In the genomic region with DNA sequence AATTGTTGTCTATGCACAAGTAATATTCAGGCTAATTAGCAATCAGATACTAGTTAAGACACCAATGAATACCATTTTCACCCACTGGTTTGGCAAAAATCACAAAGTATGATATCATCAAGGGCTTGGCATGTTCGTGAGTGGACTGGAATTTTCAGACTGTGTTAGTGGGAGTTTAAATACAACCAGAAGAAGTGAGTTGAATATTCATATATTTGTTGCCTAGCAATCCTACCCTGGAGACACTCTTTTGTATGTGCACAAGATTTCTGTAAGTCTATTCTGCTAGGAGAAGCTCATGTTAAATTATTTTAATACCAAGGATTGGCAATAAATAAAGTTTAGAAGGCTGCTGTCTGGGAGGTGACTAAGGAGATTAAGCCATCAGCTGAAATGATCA, we compare ENCODE assay signal across 21 mouse cellular contexts.
DNase-seq lines count a peak whose midpoint lies in the region; ATAC-seq and TF ChIP-seq lines count a peak whose summit lies in the region.
"Had no signal": no experiment of that assay in that cellular context is flagged by ENCODE, and none has a peak within 500 bp of the region (broad histone marks: within the 10 kb centered on the region; RNA-seq: fewer than 3 reads in every experiment).

No protein-coding gene starts in this region.

- H3K79me2 ChIP-seq in heart, adult 2 months (replicated peaks; ENCODE audit: control insufficient read depth, insufficient read depth, low read length), result no peaks in the 10 kb centered on the region

- TF ChIP-seq CTCF in forebrain, postnatal 0 days (IDR thresholded peaks at IDR 0.05; ENCODE audit: low read depth), result no peak
- no peak for TF ChIP-seq CTCF in hindbrain, postnatal 0 days (IDR thresholded peaks at IDR 0.05; ENCODE audit: low read depth)
- TF ChIP-seq CTCF in embryonic fibroblast, embryonic 13.5 days (IDR thresholded peaks at IDR 0.05; ENCODE audit: borderline replicate concordance, insufficient read depth, low read length), result no peak
- TF ChIP-seq CTCF in heart, adult 2 months (IDR thresholded peaks at IDR 0.05), result no peak

- no peak overlapping the region for H3K9ac ChIP-seq in forebrain, postnatal 0 days
- H3K9ac ChIP-seq in forebrain, embryonic 16.5 days (replicated peaks; ENCODE audit: low read depth, low read length), result no peak overlapping the region
- no peak overlapping the region for H3K9ac ChIP-seq in hindbrain, postnatal 0 days (replicated peaks; ENCODE audit: low read length)
- H3K9ac ChIP-seq in hindbrain, embryonic 13.5 days, result no peak overlapping the region
- no peak overlapping the region for H3K9ac ChIP-seq in heart, adult 2 months (ENCODE audit: low read depth, low read length)
- H3K9ac ChIP-seq: embryonic facial prominence, embryonic 15.5 days; forebrain, embryonic 15.5 days; heart, embryonic 15.5 days had no signal

- no peaks in the 10 kb centered on the region for H3K9me3 ChIP-seq in forebrain, postnatal 0 days (ENCODE audit: low read length)
- no peaks in the 10 kb centered on the region for H3K9me3 ChIP-seq in forebrain, embryonic 16.5 days (ENCODE audit: control insufficient read depth, low read length)
- H3K9me3 ChIP-seq in hindbrain, postnatal 0 days (ENCODE audit: low read length), result no peaks in the 10 kb centered on the region
- H3K9me3 ChIP-seq in hindbrain, embryonic 13.5 days, result no peaks in the 10 kb centered on the region
- H3K9me3 ChIP-seq: embryonic facial prominence, embryonic 15.5 days; forebrain, embryonic 15.5 days; heart, embryonic 15.5 days had no signal

- intact Hi-C loops in heart, adult 2 months (cut with DNase I), result no loop called here

- H3K27ac ChIP-seq in forebrain, postnatal 0 days (ENCODE audit: low read depth, low read length), result no peak overlapping the region
- H3K27ac ChIP-seq in forebrain, embryonic 16.5 days (ENCODE audit: low read length), result no peak overlapping the region
- H3K27ac ChIP-seq in hindbrain, postnatal 0 days, result 0 out of 2 replicates have a peak overlapping the region, but pooled peaks have one; percentile 20
- no peak overlapping the region for H3K27ac ChIP-seq in hindbrain, embryonic 13.5 days
- H3K27ac ChIP-seq in embryonic fibroblast, embryonic 13.5 days (ENCODE audit: insufficient read depth, low read length), result peak overlapping the region; percentile 79
- H3K27ac ChIP-seq in heart, adult 2 months, result no peak overlapping the region
- H3K27ac ChIP-seq: embryonic facial prominence, embryonic 15.5 days; forebrain, embryonic 15.5 days; heart, embryonic 15.5 days had no signal

- no peak for TF ChIP-seq EP300 in heart, adult 2 months (IDR thresholded peaks at IDR 0.05; ENCODE audit: insufficient read depth, low read depth, low read length)

- H3K27me3 ChIP-seq in forebrain, postnatal 0 days (ENCODE audit: insufficient read depth, low read length), result no peaks in the 10 kb centered on the region
- no peaks in the 10 kb centered on the region for H3K27me3 ChIP-seq in forebrain, embryonic 16.5 days (replicated peaks; ENCODE audit: control insufficient read depth, insufficient read depth, low read length)
- H3K27me3 ChIP-seq in hindbrain, postnatal 0 days (ENCODE audit: insufficient read depth, low read length), result 0 out of 2 replicates have a peak, but pooled peaks cover 6% of the 10 kb centered on the region
- H3K27me3 ChIP-seq in hindbrain, embryonic 13.5 days, result peaks cover 47% of the 10 kb centered on the region
- H3K27me3 ChIP-seq in heart, adult 2 months (ENCODE audit: control insufficient read depth, insufficient read depth, low read length), result no peaks in the 10 kb centered on the region
- H3K27me3 ChIP-seq: embryonic facial prominence, embryonic 15.5 days; forebrain, embryonic 15.5 days; heart, embryonic 15.5 days had no signal

- peak; percentile 58 for ATAC-seq in forebrain, postnatal 0 days
- no peak for ATAC-seq in forebrain, embryonic 16.5 days
- ATAC-seq in hindbrain, postnatal 0 days, result no peak
- no peak for ATAC-seq in hindbrain, embryonic 13.5 days (ENCODE audit: low FRiP score)
- ATAC-seq: intestine, embryonic 16.5 days had no signal

- no peaks in the 10 kb centered on the region for H3K36me3 ChIP-seq in forebrain, postnatal 0 days (ENCODE audit: insufficient read depth)
- H3K36me3 ChIP-seq in forebrain, embryonic 16.5 days (ENCODE audit: control insufficient read depth, insufficient read depth), result no peaks in the 10 kb centered on the region
- no peaks in the 10 kb centered on the region for H3K36me3 ChIP-seq in hindbrain, postnatal 0 days (ENCODE audit: insufficient read depth, low read length)
- H3K36me3 ChIP-seq in hindbrain, embryonic 13.5 days, result no peaks in the 10 kb centered on the region
- no peaks in the 10 kb centered on the region for H3K36me3 ChIP-seq in heart, adult 2 months (ENCODE audit: control insufficient read depth, insufficient read depth, low read length)
- H3K36me3 ChIP-seq: embryonic facial prominence, embryonic 15.5 days; forebrain, embryonic 15.5 days; heart, embryonic 15.5 days had no signal

- no peaks in the 10 kb centered on the region for H3K4me1 ChIP-seq in forebrain, postnatal 0 days (ENCODE audit: insufficient read depth)
- H3K4me1 ChIP-seq in forebrain, embryonic 16.5 days (replicated peaks; ENCODE audit: control insufficient read depth, insufficient read depth, low read length), result peaks cover 5% of the 10 kb centered on the region; the same call in 1 of the 2 replicates
- peaks cover 11% of the 10 kb centered on the region for H3K4me1 ChIP-seq in hindbrain, postnatal 0 days (ENCODE audit: insufficient read depth, low read length)
- peaks cover 6% of the 10 kb centered on the region; the same call in 1 of the 2 replicates for H3K4me1 ChIP-seq in hindbrain, embryonic 13.5 days (replicated peaks)
- H3K4me1 ChIP-seq in embryonic fibroblast, embryonic 13.5 days (ENCODE audit: control insufficient read depth, insufficient read depth, low read length), result peaks cover 12% of the 10 kb centered on the region; the same call in 1 of the 2 replicates
- peaks cover 5% of the 10 kb centered on the region for H3K4me1 ChIP-seq in heart, adult 2 months (ENCODE audit: control insufficient read depth, insufficient read depth, low read length)
- H3K4me1 ChIP-seq: forebrain, embryonic 15.5 days had no signal

- no peak for TF ChIP-seq POLR2A in embryonic fibroblast, embryonic 13.5 days (IDR thresholded peaks at IDR 0.05; ENCODE audit: low read depth, low read length)
- no peak for TF ChIP-seq POLR2A in heart, adult 2 months (IDR thresholded peaks at IDR 0.05; ENCODE audit: insufficient read depth, low read depth, low read length)

- no peak overlapping the region for H3K4me3 ChIP-seq in forebrain, postnatal 0 days (ENCODE audit: low read depth, low read length)
- no peak overlapping the region for H3K4me3 ChIP-seq in forebrain, embryonic 16.5 days (replicated peaks; ENCODE audit: low read length)
- H3K4me3 ChIP-seq in hindbrain, postnatal 0 days (ENCODE audit: low read length), result no peak overlapping the region
- no peak overlapping the region for H3K4me3 ChIP-seq in hindbrain, embryonic 13.5 days
- H3K4me3 ChIP-seq in embryonic fibroblast, embryonic 13.5 days (ENCODE audit: insufficient read depth, low read length), result no peak overlapping the region
- H3K4me3 ChIP-seq in heart, adult 2 months, result no peak overlapping the region
- H3K4me3 ChIP-seq: embryonic facial prominence, embryonic 15.5 days; forebrain, embryonic 15.5 days; heart, embryonic 15.5 days had no signal

- H3K4me2 ChIP-seq in forebrain, postnatal 0 days (ENCODE audit: low read depth), result no peak overlapping the region
- H3K4me2 ChIP-seq in forebrain, embryonic 16.5 days (ENCODE audit: low read length), result no peak overlapping the region
- H3K4me2 ChIP-seq in hindbrain, postnatal 0 days (ENCODE audit: low read depth, low read length), result no peak overlapping the region
- H3K4me2 ChIP-seq in hindbrain, embryonic 13.5 days, result no peak overlapping the region
- H3K4me2 ChIP-seq: embryonic facial prominence, embryonic 15.5 days; forebrain, embryonic 15.5 days; heart, embryonic 11.5 days; heart, embryonic 15.5 days had no signal

- no peak for DNase-seq in forebrain, postnatal 0 days
- no peak for DNase-seq in hindbrain, postnatal 0 days (ENCODE audit: low spot score)
- DNase-seq in 3T3-L1 (ENCODE audit: low read depth, low spot score), result peak; percentile 67
- no peak for DNase-seq in heart, adult 2 months
- no peak for DNase-seq in retina, postnatal 1 day
- DNase-seq: adrenal gland, adult 2 months; adrenal gland, postnatal 25 days; cerebellum, adult 11 months; cerebellum, adult 8-10 months; cerebellum, postnatal 14 days; embryo, embryonic 11 days; gastrocnemius, postnatal 36 days; heart, postnatal 14 days had no signal

- WGBS in forebrain, postnatal 0 days, result 41% methylated on average over 1 of the region's 1 CpGs
- WGBS in forebrain, embryonic 16.5 days, result 42% methylated on average over 1 of the region's 1 CpGs
- WGBS in hindbrain, postnatal 0 days, result 37% methylated on average over 1 of the region's 1 CpGs
- WGBS in hindbrain, embryonic 13.5 days, result 55% methylated on average over 1 of the region's 1 CpGs
- 67% methylated on average over 1 of the region's 1 CpGs for WGBS in heart, adult 2 months

Comparison
In these comparisons a context has a peak if more than half of its experiments do, and no peak if none do; other contexts are left out.
1. H3K27ac ChIP-seq: peak in hindbrain, postnatal 0 days (single experiment) and embryonic fibroblast, embryonic 13.5 days (single experiment); none in forebrain, postnatal 0 days (single experiment), forebrain, embryonic 16.5 days (single experiment), hindbrain, embryonic 13.5 days (single experiment) and heart, adult 2 months (single experiment).